Mouse (Mus musculus) liver, postnatal 0 days (tissue): ENCODE measurements around the gene Yrdc. TPM values are rescaled to one million over a fixed set of nuclear protein-coding genes. Genes with fewer than 3 reads are reported as not detected.

Experiments used
- ATAC-seq: fragments of 200-750 bp; cut with Nextera tagmentation; 2 replicates; pipeline ENCODE4 v1.8.0; 2017; ENCODE audit warnings: mild to moderate bottlenecking, moderate library complexity
- DNase-seq: peaks from one replicate; pipeline ENCODE4 v3.0.0-alpha.2; 2016
- H3K27ac ChIP-seq: fragments of 300-500 bp; sonication (generic); 2 replicates; pipeline ENCODE4 v1.5.1; 2014; ENCODE audit warnings: antibody characterized with exemption, moderate library complexity, mild to moderate bottlenecking, low read depth
- H3K27me3 ChIP-seq: fragments of 300-500 bp; sonication (generic); 2 replicates; pipeline ENCODE4 v1.6.1; 2014; ENCODE audit warnings: low read length, control low read depth, mixed read lengths; ENCODE audit not compliant: insufficient read depth
- H3K36me3 ChIP-seq: fragments of 300-500 bp; sonication (generic); replicated peaks from 2 replicates; pipeline ENCODE4 v1.6.1; 2014; ENCODE audit warnings: mild to moderate bottlenecking, control low read depth, low read length, moderate library complexity, mixed read lengths; ENCODE audit not compliant: insufficient read depth
- H3K4me1 ChIP-seq: fragments of 300-500 bp; sonication (generic); 2 replicates; pipeline ENCODE4 v1.6.1; 2014; ENCODE audit warnings: antibody characterized with exemption, mild to moderate bottlenecking, control low read depth; ENCODE audit not compliant: insufficient read depth
- H3K4me2 ChIP-seq: fragments of 300-500 bp; sonication (generic); 2 replicates; pipeline ENCODE4 v1.6.1; 2014; ENCODE audit warnings: low read depth, mild to moderate bottlenecking, low read length, moderate library complexity, mixed read lengths
- H3K4me3 ChIP-seq: fragments of 300-500 bp; sonication (generic); 2 replicates; pipeline ENCODE4 v1.5.1; 2014; ENCODE audit warnings: low read depth, low read length
- H3K9ac ChIP-seq: fragments of 300-500 bp; sonication (generic); replicated peaks from 2 replicates; pipeline ENCODE4 v1.6.1; 2014; ENCODE audit warnings: mild to moderate bottlenecking, moderate library complexity
- H3K9me3 ChIP-seq: fragments of 300-500 bp; sonication (generic); 2 replicates; pipeline ENCODE4 v1.6.1; 2016; ENCODE audit warnings: mild to moderate bottlenecking, control low read depth, low read length, mixed read lengths
- CTCF ChIP-seq: sonication (generic); IDR thresholded peaks from 2 replicates; pipeline ENCODE4 v1.5.1; 2016; ENCODE audit warnings: antibody characterized with exemption, low read depth
- EP300 ChIP-seq: IDR thresholded peaks from 2 replicates; pipeline ENCODE4 v1.6.1; 2016; ENCODE audit warnings: antibody characterized with exemption, low read depth, mild to moderate bottlenecking
- WGBS: fragments of 180-500 bp; shearing (Covaris S2); extraction: QIAGEN DNeasy Blood & Tissue Kit; methylation state at CpG from one replicate; pipeline ENCODE4 v1.1.7; 2014; ENCODE audit not compliant: insufficient replicate concordance; 5-methylcytosine and 5-hydroxymethylcytosine counted together
- polyA plus RNA-seq: library from polyadenylated mRNA; unstranded; fragments of >200 nt; fragmentation: Nextera tagmentation; extraction: Ambion mirVana; gene quantifications from 2 replicates; pipeline ENCODE4 v1.2.1, GENCODE M21; 2015

Yrdc gene
- polyA plus RNA-seq, 1 experiment from 2014 or later, result 15.4 TPM

- ATAC-seq (no peak), DNase-seq (peak; percentile 76)
- Histone ChIP-seq H3K27ac (no peak overlapping the region), H3K4me3 (no peak overlapping the region), H3K4me1 (no peaks in the 10 kb centered on the region), H3K27me3 (peaks cover 31% of the 10 kb centered on the region), H3K9me3 (no peaks in the 10 kb centered on the region), H3K9ac (no peak overlapping the region), H3K4me2 (no peak overlapping the region), H3K36me3 (peaks cover 6% of the 10 kb centered on the region)
- TF ChIP-seq CTCF (no peak), EP300 (no peak)
- WGBS, result 10% methylated on average over 7 of the region's 7 CpGs
Measured at GRCm38 (mm10) chr4:124860446-124860845, 10.0 kb downstream of the Yrdc start.

GRCm38 (mm10) chr4:124861283-124862188, 11.1 kb downstream of the Yrdc start, which contains the start of gene Maneal:
Gene Maneal, minus strand, starts transcription at chr4:124862171.
- Histone ChIP-seq H3K9me3 (no peaks in the 10 kb centered on the region), H3K36me3 (no peaks in the 10 kb centered on the region), H3K4me2 (peak within 1 kb of the TSS; percentile 50), H3K27me3 (peaks cover 31% of the 10 kb centered on the region), H3K27ac (no peak within 1 kb of the TSS), H3K4me1 (no peaks in the 10 kb centered on the region), H3K9ac (no peak within 1 kb of the TSS), H3K4me3 (peak within 1 kb of the TSS; percentile 25)
- 6% methylated on average over 51 of the region's 77 CpGs for WGBS
- TF ChIP-seq CTCF, result no peak
- no peak for TF ChIP-seq EP300
- DNase-seq (no peak), ATAC-seq (no peak)

GRCm38 (mm10) chr4:124872719-124873118, 22.2 kb downstream of the Yrdc start:
- Histone ChIP-seq H3K36me3 (no peaks in the 10 kb centered on the region), H3K4me2 (no peak overlapping the region), H3K4me1 (no peaks in the 10 kb centered on the region), H3K9ac (no peak overlapping the region), H3K4me3 (no peak overlapping the region), H3K27me3 (no peaks in the 10 kb centered on the region), H3K27ac (no peak overlapping the region), H3K9me3 (peaks cover 3% of the 10 kb centered on the region; the same call in 1 of the 2 replicates)
- 100% methylated on average over 1 of the region's 1 CpGs for WGBS
- DNase-seq, result no peak
- TF ChIP-seq EP300, result no peak
- peak; percentile 49 for TF ChIP-seq CTCF
- no peak for ATAC-seq

- H3K27ac ChIP-seq, result no peak within 1 kb of the TSS
- H3K27me3 ChIP-seq, result peaks cover 44% of the 10 kb centered on the region
- no peak within 1 kb of the TSS for H3K9ac ChIP-seq
- DNase-seq, result no peak
- no peak for ATAC-seq
- no peaks in the 10 kb centered on the region; the same call in 1 of the 2 replicates for H3K4me1 ChIP-seq
- WGBS, result 4% methylated on average over 11 of the region's 11 CpGs
- peak within 1 kb of the TSS; percentile 4; the same call in 1 of the 2 replicates for H3K4me3 ChIP-seq
- no peak within 1 kb of the TSS for H3K4me2 ChIP-seq
- H3K9me3 ChIP-seq, result no peaks in the 10 kb centered on the region
- TF ChIP-seq EP300 (no peak), CTCF (no peak)
- no peaks in the 10 kb centered on the region for H3K36me3 ChIP-seq
Measured at GRCm38 (mm10) chr4:124880599-124880998, 30.1 kb downstream of the Yrdc start, which contains the start of gene Epha10. Gene Epha10, plus strand, starts transcription at chr4:124880899.

- Histone ChIP-seq H3K27ac (no peak overlapping the region), H3K9ac (no peak overlapping the region), H3K27me3 (peaks cover 48% of the 10 kb centered on the region), H3K4me3 (peak overlapping the region; percentile 4; the same call in 1 of the 2 replicates), H3K4me2 (no peak overlapping the region), H3K36me3 (no peaks in the 10 kb centered on the region), H3K9me3 (no peaks in the 10 kb centered on the region), H3K4me1 (no peaks in the 10 kb centered on the region; the same call in 1 of the 2 replicates)
- under 1% methylated on average over 37 of the region's 37 CpGs for WGBS
- ATAC-seq, result no peak
- DNase-seq, result no peak
- TF ChIP-seq EP300 (no peak), CTCF (no peak)
Measured at GRCm38 (mm10) chr4:124881341-124881908, 30.9 kb downstream of the Yrdc start.

- no peaks in the 10 kb centered on the region; the same call in 1 of the 2 replicates for H3K4me1 ChIP-seq
- DNase-seq, result peak; percentile 60
- H3K36me3 ChIP-seq, result no peaks in the 10 kb centered on the region
- H3K27me3 ChIP-seq, result peaks cover 48% of the 10 kb centered on the region
- H3K9ac ChIP-seq, result no peak overlapping the region
- H3K9me3 ChIP-seq, result no peaks in the 10 kb centered on the region
- ATAC-seq, result no peak
- WGBS, result 1% methylated on average over 36 of the region's 37 CpGs
- no peak overlapping the region for H3K4me3 ChIP-seq
- TF ChIP-seq CTCF (no peak), EP300 (no peak)
- no peak overlapping the region for H3K27ac ChIP-seq
- H3K4me2 ChIP-seq, result no peak overlapping the region
Measured at GRCm38 (mm10) chr4:124882151-124882729, 31.8 kb downstream of the Yrdc start.
